Mouse (Mus musculus) midbrain, postnatal 0 days (tissue): ENCODE data around the gene Higd1b. TPM values are rescaled to one million over a fixed set of nuclear protein-coding genes. Genes with fewer than 3 reads are reported as not detected.

Source experiments
- ATAC-seq: fragments of 200-750 bp; cut with Nextera tagmentation; 2 replicates; pipeline ENCODE4 v1.8.0; 2017; ENCODE audit warnings: moderate number of reproducible peaks, mild to moderate bottlenecking, moderate TSS enrichment, moderate library complexity; ENCODE audit not compliant: low FRiP score
- DNase-seq: peaks from one replicate; pipeline ENCODE4 v3.0.0-alpha.2; 2015; ENCODE audit warnings: low spot score
- H3K27ac ChIP-seq: fragments of 300-500 bp; sonication (generic); 2 replicates; pipeline ENCODE4 v1.5.1; 2014; ENCODE audit warnings: low read depth, mild to moderate bottlenecking, low read length, mixed read lengths
- H3K27me3 ChIP-seq: fragments of 300-500 bp; sonication (generic); 2 replicates; pipeline ENCODE4 v1.6.1; 2014; ENCODE audit warnings: low read length, control low read depth, mixed read lengths; ENCODE audit not compliant: insufficient read depth
- H3K36me3 ChIP-seq: fragments of 300-500 bp; sonication (generic); 2 replicates; pipeline ENCODE4 v1.6.1; 2014; ENCODE audit warnings: low read length, control low read depth, mixed read lengths; ENCODE audit not compliant: insufficient read depth
- H3K4me1 ChIP-seq: fragments of 300-500 bp; sonication (generic); 2 replicates; pipeline ENCODE4 v1.6.1; 2014; ENCODE audit warnings: mild to moderate bottlenecking, control low read depth, antibody characterized with exemption, low read length, mixed read lengths; ENCODE audit not compliant: insufficient read depth
- H3K4me2 ChIP-seq: fragments of 300-500 bp; sonication (generic); 2 replicates; pipeline ENCODE4 v1.6.1; 2014; ENCODE audit warnings: low read depth, mild to moderate bottlenecking, low read length, mixed read lengths; ENCODE audit not compliant: poor library complexity, severe bottlenecking
- H3K4me3 ChIP-seq: fragments of 300-500 bp; sonication (generic); 2 replicates; pipeline ENCODE4 v1.5.1; 2014; ENCODE audit warnings: low read depth, mild to moderate bottlenecking, low read length, moderate library complexity
- H3K9ac ChIP-seq: fragments of 300-500 bp; sonication (generic); replicated peaks from 2 replicates; pipeline ENCODE4 v1.6.1; 2014; ENCODE audit warnings: mild to moderate bottlenecking, low read length, moderate library complexity, mixed read lengths; ENCODE audit not compliant: poor library complexity, severe bottlenecking
- H3K9me3 ChIP-seq: fragments of 300-500 bp; sonication (generic); 2 replicates; pipeline ENCODE4 v1.6.1; 2016; ENCODE audit warnings: low read length, control low read depth
- CTCF ChIP-seq: IDR thresholded peaks from 2 replicates; pipeline ENCODE4 v1.5.1; 2016; ENCODE audit warnings: antibody characterized with exemption, mild to moderate bottlenecking
- WGBS: fragments of 180-500 bp; shearing (Covaris S2); extraction: QIAGEN DNeasy Blood & Tissue Kit; methylation state at CpG from one replicate; pipeline ENCODE4 v1.1.7; 2014; 5-methylcytosine and 5-hydroxymethylcytosine counted together
- polyA plus RNA-seq: library from polyadenylated mRNA; unstranded; fragments of >200 nt; fragmentation: Nextera tagmentation; extraction: Ambion mirVana; gene quantifications from 2 replicates; pipeline ENCODE4 v1.2.1, GENCODE M21; 2015
- total RNA-seq: library from RNA; depleted of rRNA; stranded (reverse); fragments of >200 nt; gene quantifications from 2 replicates; pipeline ENCODE4 v1.2.3, GENCODE M21; 2014; rRNA removed

Higd1b gene
- total and polyA plus RNA-seq, 2 experiments from 2014 or later = 12.3 to 13.1 TPM

DNA sequence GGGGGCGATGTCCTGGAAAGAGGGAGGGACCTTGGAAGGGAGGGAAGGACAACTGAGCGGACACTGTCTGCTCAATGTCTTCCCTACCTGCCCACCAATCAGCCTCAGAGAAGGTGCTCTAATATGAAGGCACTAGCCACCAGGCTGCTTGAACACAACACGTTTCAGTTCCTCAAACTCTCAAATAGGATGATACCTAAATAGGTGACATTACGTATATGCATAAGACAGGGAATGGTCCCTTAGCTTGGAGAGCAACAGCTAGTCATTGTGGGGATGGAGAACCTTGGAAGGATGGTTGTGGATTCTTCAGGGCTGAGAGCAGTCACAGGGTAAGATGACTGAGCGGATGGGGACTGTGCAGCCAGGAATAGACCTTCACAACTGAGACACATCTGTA is 51.8 kb downstream of the Higd1b start:
- no peaks in the 10 kb centered on the region for H3K9me3 ChIP-seq
- DNase-seq (no peak), ATAC-seq (no peak)
- 80% methylated on average over 5 of the region's 5 CpGs for WGBS
- H3K4me3 ChIP-seq = no peak overlapping the region
- peaks cover 5% of the 10 kb centered on the region for H3K4me1 ChIP-seq
- peaks cover 2% of the 10 kb centered on the region; the same call in 1 of the 2 replicates for H3K27me3 ChIP-seq
- H3K9ac ChIP-seq = no peak overlapping the region
- no peak overlapping the region for H3K4me2 ChIP-seq
- H3K27ac ChIP-seq = peak overlapping the region; percentile 80; the same call in 1 of the 2 replicates
- no peak for TF ChIP-seq CTCF
- H3K36me3 ChIP-seq = no peaks in the 10 kb centered on the region; the same call in 1 of the 2 replicates

Other genes with a start within 250 kb of the Higd1b start
- gene Fzd2, start 231.5 kb upstream of the Higd1b start, total RNA-seq = 16.8 and 17.3 TPM in 2 replicates
- 3.9 and 4.5 TPM in 2 replicates for gene Fzd2, start 231.5 kb upstream of the Higd1b start, polyA plus RNA-seq
- gene Meioc, start 172.1 kb upstream of the Higd1b start, total RNA-seq = not detected in 2 replicates
- 0.21 and 0.23 TPM in 2 replicates for gene Meioc, start 172.1 kb upstream of the Higd1b start, polyA plus RNA-seq
- gene Ccdc43, start 138.1 kb upstream of the Higd1b start, total RNA-seq = 23.9 and 31.0 TPM in 2 replicates
- gene Ccdc43, start 138.1 kb upstream of the Higd1b start, polyA plus RNA-seq = 33.8 and 35.1 TPM in 2 replicates
- gene Adam11, start 74.4 kb upstream of the Higd1b start, total RNA-seq = 43.8 and 46.9 TPM in 2 replicates
- 21.5 and 22.3 TPM in 2 replicates for gene Adam11, start 74.4 kb upstream of the Higd1b start, polyA plus RNA-seq
- gene Gjc1, start 16.1 kb upstream of the Higd1b start, total RNA-seq = 18.1 and 18.8 TPM in 2 replicates
- gene Gjc1, start 16.1 kb upstream of the Higd1b start, polyA plus RNA-seq = 14.8 and 17.8 TPM in 2 replicates
- 63.0 and 69.8 TPM in 2 replicates for gene Eftud2, start 45.1 kb downstream of the Higd1b start, total RNA-seq
- gene Eftud2, start 45.1 kb downstream of the Higd1b start, polyA plus RNA-seq = 104 and 105 TPM in 2 replicates
- 0.33 and 1.6 TPM in 2 replicates for gene Ccdc103, start 45.4 kb downstream of the Higd1b start, total RNA-seq
- gene Ccdc103, start 45.4 kb downstream of the Higd1b start, polyA plus RNA-seq = 1.7 and 1.8 TPM in 2 replicates
- not detected in 2 replicates for gene Fam187a, start 49.3 kb downstream of the Higd1b start, total RNA-seq
- 0.12 TPM in 1 of 2 replicates, not detected in the other for gene Fam187a, start 49.3 kb downstream of the Higd1b start, polyA plus RNA-seq
- gene Gfap, start 65.1 kb downstream of the Higd1b start, total RNA-seq = 19.5 and 36.4 TPM in 2 replicates
- gene Gfap, start 65.1 kb downstream of the Higd1b start, polyA plus RNA-seq = 20.6 and 24.3 TPM in 2 replicates
- gene Kif18b, start 89.3 kb downstream of the Higd1b start, total RNA-seq = 3.8 and 6.3 TPM in 2 replicates
- gene Kif18b, start 89.3 kb downstream of the Higd1b start, polyA plus RNA-seq = 0.46 and 0.60 TPM in 2 replicates
- 45.6 and 52.8 TPM in 2 replicates for gene C1ql1, start 110.8 kb downstream of the Higd1b start, total RNA-seq
- gene C1ql1, start 110.8 kb downstream of the Higd1b start, polyA plus RNA-seq = 15.8 and 16.9 TPM in 2 replicates
- 48.6 and 56.3 TPM in 2 replicates for gene Nmt1, start 192.3 kb downstream of the Higd1b start, total RNA-seq
- gene Nmt1, start 192.3 kb downstream of the Higd1b start, polyA plus RNA-seq = 39.1 and 40.5 TPM in 2 replicates
- 154 and 191 TPM in 2 replicates for gene Dcakd, start 192.5 kb downstream of the Higd1b start, total RNA-seq
- 165 and 173 TPM in 2 replicates for gene Dcakd, start 192.5 kb downstream of the Higd1b start, polyA plus RNA-seq